26 mouse cellular contexts compared by ENCODE assay signal in genomic region chr4:87965836-87966235, GRCm38 (mm10).
A peak's percentile ranks its signal among the peaks of the same experiment; 100 is the strongest.
DNase-seq lines count a peak whose midpoint lies in the region; ATAC-seq lines count a peak whose summit lies in the region.
"Had no signal": no experiment of that assay in that cellular context is flagged by ENCODE, and none has a peak within 500 bp of the region (broad histone marks: within the 10 kb centered on the region; RNA-seq: fewer than 3 reads in every experiment).

No protein-coding gene starts in this region.

- 79% methylated on average over 7 of the region's 7 CpGs for WGBS in heart, embryonic 12.5 days
- WGBS in kidney, embryonic 16.5 days, result 41% methylated on average over 7 of the region's 7 CpGs

- peak; percentile 68 for DNase-seq in heart, adult 11 months
- DNase-seq in kidney, adult 9 months, result no peak
- peak; percentile 36 for DNase-seq in brain, adult 2 months (ENCODE audit: low read depth, low spot score)
- no peak for DNase-seq in B cell, adult 2 months
- DNase-seq: adrenal gland, postnatal 10 days; adrenal gland, postnatal 36 days; cerebellum, adult 11-12 months; cerebellum, adult 9-10 months; embryo, embryonic 11 days; gastrocnemius, postnatal 25 days; heart, adult 2 months had no signal

- no peaks in the 10 kb centered on the region for H3K27me3 ChIP-seq in heart, embryonic 12.5 days (replicated peaks)
- no peaks in the 10 kb centered on the region for H3K27me3 ChIP-seq in kidney, embryonic 16.5 days (ENCODE audit: insufficient read depth, low read length)
- H3K27me3 ChIP-seq: CH12.LX; embryonic facial prominence, embryonic 13.5 days; forebrain, embryonic 12.5 days; forebrain, embryonic 15.5 days; hindbrain, embryonic 12.5 days; hindbrain, embryonic 15.5 days; intestine, embryonic 15.5 days; Patski had no signal

- no peak overlapping the region for H3K4me2 ChIP-seq in heart, embryonic 12.5 days
- no peak overlapping the region for H3K4me2 ChIP-seq in kidney, embryonic 16.5 days (replicated peaks; ENCODE audit: low read depth, low read length)
- H3K4me2 ChIP-seq: embryonic facial prominence, embryonic 13.5 days; forebrain, embryonic 12.5 days; forebrain, embryonic 15.5 days; hindbrain, embryonic 12.5 days; hindbrain, embryonic 15.5 days; intestine, embryonic 15.5 days had no signal

- H3K9me3 ChIP-seq in heart, embryonic 12.5 days (replicated peaks), result no peaks in the 10 kb centered on the region
- no peaks in the 10 kb centered on the region for H3K9me3 ChIP-seq in kidney, embryonic 16.5 days (ENCODE audit: low read length)
- H3K9me3 ChIP-seq: embryonic facial prominence, embryonic 10.5 days; embryonic facial prominence, embryonic 13.5 days; forebrain, embryonic 12.5 days; forebrain, embryonic 15.5 days; G1E; heart, embryonic 10.5 days; hindbrain, embryonic 12.5 days; hindbrain, embryonic 15.5 days; intestine, embryonic 15.5 days had no signal

- H3K9ac ChIP-seq in heart, embryonic 12.5 days, result no peak overlapping the region
- no peak overlapping the region for H3K9ac ChIP-seq in kidney, embryonic 16.5 days (replicated peaks; ENCODE audit: low read length)
- H3K9ac ChIP-seq: embryonic facial prominence, embryonic 13.5 days; forebrain, embryonic 12.5 days; forebrain, embryonic 15.5 days; hindbrain, embryonic 12.5 days; hindbrain, embryonic 15.5 days; intestine, embryonic 15.5 days had no signal

- no peaks in the 10 kb centered on the region for H3K36me3 ChIP-seq in heart, embryonic 12.5 days
- H3K36me3 ChIP-seq in kidney, embryonic 16.5 days (ENCODE audit: insufficient read depth, low read length), result no peaks in the 10 kb centered on the region
- H3K36me3 ChIP-seq: embryonic facial prominence, embryonic 10.5 days; embryonic facial prominence, embryonic 13.5 days; forebrain, embryonic 12.5 days; forebrain, embryonic 15.5 days; heart, embryonic 10.5 days; hindbrain, embryonic 12.5 days; hindbrain, embryonic 15.5 days; intestine, embryonic 15.5 days had no signal

- no peak overlapping the region for H3K27ac ChIP-seq in heart, embryonic 12.5 days (ENCODE audit: poor library complexity, severe bottlenecking)
- no peak overlapping the region for H3K27ac ChIP-seq in kidney, embryonic 16.5 days (ENCODE audit: low read length)
- H3K27ac ChIP-seq: embryonic facial prominence, embryonic 10.5 days; embryonic facial prominence, embryonic 13.5 days; forebrain, embryonic 12.5 days; forebrain, embryonic 15.5 days; heart, adult 2 months; heart, embryonic 10.5 days; hindbrain, embryonic 12.5 days; hindbrain, embryonic 15.5 days; intestine, embryonic 15.5 days had no signal

- H3K4me3 ChIP-seq in heart, embryonic 12.5 days, result no peak overlapping the region
- H3K4me3 ChIP-seq in kidney, embryonic 16.5 days (ENCODE audit: low read length), result no peak overlapping the region
- H3K4me3 ChIP-seq: embryonic facial prominence, embryonic 10.5 days; embryonic facial prominence, embryonic 13.5 days; erythroblast, embryonic 14.5 days; forebrain, embryonic 12.5 days; forebrain, embryonic 15.5 days; heart, adult 2 months; heart, embryonic 10.5 days; hindbrain, embryonic 12.5 days; hindbrain, embryonic 15.5 days; intestine, embryonic 15.5 days had no signal

- peaks cover 21% of the 10 kb centered on the region for H3K4me1 ChIP-seq in heart, embryonic 12.5 days (replicated peaks)
- H3K4me1 ChIP-seq in kidney, embryonic 16.5 days (ENCODE audit: insufficient read depth, low read length), result peaks cover 16% of the 10 kb centered on the region; the same call in 1 of the 2 replicates

- ATAC-seq in heart, embryonic 12.5 days (ENCODE audit: insufficient number of reproducible peaks, low FRiP score), result no peak
- ATAC-seq in kidney, embryonic 16.5 days (ENCODE audit: low FRiP score, low TSS enrichment), result peak; percentile 46; the same call in 1 of the 2 replicates
- ATAC-seq in CD4-positive, CD25-positive, alpha-beta regulatory T cell, adult 4 months, result peak; percentile 31
- ATAC-seq: forebrain, embryonic 15.5 days; intestine, embryonic 15.5 days; Patski had no signal

Comparison
In these comparisons a context has a peak if more than half of its experiments do, and no peak if none do; other contexts are left out.
1. DNase-seq: peak in heart, adult 11 months (single experiment) and brain, adult 2 months (single experiment); none in kidney, adult 9 months (single experiment) and B cell, adult 2 months (0 of 2).